Mouse (Mus musculus) intestine, embryonic 16.5 days (tissue): ENCODE results near the gene Eml1. TPM values are rescaled to one million over a fixed set of nuclear protein-coding genes. Genes with fewer than 3 reads are reported as not detected.

Experiments
- ATAC-seq: fragments of 200-750 bp; cut with Nextera tagmentation; 2 replicates; pipeline ENCODE4 v1.8.0; 2017; ENCODE audit warnings: moderate TSS enrichment, moderate library complexity
- H3K27ac ChIP-seq: fragments of 300-500 bp; sonication (generic); 2 replicates; pipeline ENCODE4 v1.5.1; 2014; ENCODE audit warnings: mild to moderate bottlenecking, low read length
- H3K27me3 ChIP-seq: fragments of 300-500 bp; sonication (generic); replicated peaks from 2 replicates; pipeline ENCODE4 v1.6.1; 2014; ENCODE audit warnings: low read length, control low read depth, mixed read lengths; ENCODE audit not compliant: control insufficient read depth, insufficient read depth
- H3K36me3 ChIP-seq: fragments of 300-500 bp; sonication (generic); 2 replicates; pipeline ENCODE4 v1.6.1; 2014; ENCODE audit warnings: low read length, control low read depth; ENCODE audit not compliant: control insufficient read depth, insufficient read depth
- H3K4me1 ChIP-seq: fragments of 300-500 bp; sonication (generic); 2 replicates; pipeline ENCODE4 v1.6.1; 2014; ENCODE audit warnings: low read length, control low read depth, mixed read lengths; ENCODE audit not compliant: control insufficient read depth, insufficient read depth
- H3K4me2 ChIP-seq: fragments of 300-500 bp; sonication (generic); 2 replicates; pipeline ENCODE4 v1.6.1; 2014; ENCODE audit warnings: low read depth, low read length, control low read depth
- H3K4me3 ChIP-seq: fragments of 300-500 bp; sonication (generic); 2 replicates; pipeline ENCODE4 v1.5.1; 2014; ENCODE audit warnings: mild to moderate bottlenecking, low read length
- H3K9ac ChIP-seq: fragments of 300-500 bp; sonication (generic); 2 replicates; pipeline ENCODE4 v1.6.1; 2014; ENCODE audit warnings: low read depth, low read length
- H3K9me3 ChIP-seq: fragments of 300-500 bp; sonication (generic); 2 replicates; pipeline ENCODE4 v1.6.1; 2016; ENCODE audit warnings: low read length, control low read depth; ENCODE audit not compliant: control insufficient read depth
- WGBS: fragments of 180-500 bp; shearing (Covaris S2); extraction: QIAGEN DNeasy Blood & Tissue Kit; methylation state at CpG from one replicate; pipeline ENCODE4 v1.1.7; 2014; 5-methylcytosine and 5-hydroxymethylcytosine counted together
- polyA plus RNA-seq: library from polyadenylated mRNA; unstranded; fragments of >200 nt; fragmentation: Nextera tagmentation; extraction: Ambion mirVana; gene quantifications from 2 replicates; pipeline ENCODE4 v1.2.1, GENCODE M21; 2015

Gene Eml1
- polyA plus RNA-seq, 1 experiment from 2014 or later: 63.7 TPM

DNA sequence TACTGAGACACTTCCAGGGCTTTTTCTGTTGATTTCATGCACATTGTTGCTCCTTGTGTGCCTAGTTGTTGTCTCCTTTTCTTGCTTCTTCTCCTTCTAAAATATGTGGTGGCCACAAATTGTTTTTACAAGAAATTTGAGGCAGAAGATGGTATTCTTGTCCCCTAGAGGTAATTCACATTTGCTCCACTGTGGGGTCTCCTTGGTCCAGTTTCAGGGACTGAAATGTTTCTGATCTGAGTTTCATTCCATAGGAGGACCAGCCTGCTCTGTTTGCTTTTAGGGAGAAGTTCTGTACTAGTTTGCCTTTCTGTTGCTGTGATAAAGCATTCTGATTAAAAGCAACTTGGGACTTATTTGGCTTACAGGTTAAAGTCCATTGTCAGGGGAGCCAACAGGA, 187.4 kb downstream of the Eml1 start:
- Histone ChIP-seq H3K4me2 (no peak overlapping the region), H3K4me3 (no peak overlapping the region), H3K27me3 (no peaks in the 10 kb centered on the region), H3K9me3 (no peaks in the 10 kb centered on the region), H3K9ac (no peak overlapping the region), H3K36me3 (peaks cover 2% of the 10 kb centered on the region; the same call in 1 of the 2 replicates), H3K27ac (no peak overlapping the region), H3K4me1 (peaks cover 17% of the 10 kb centered on the region)
- ATAC-seq: no peak

GRCm38 (mm10) chr12:108563238-108563637, 192.5 kb downstream of the Eml1 start:
- Histone ChIP-seq H3K4me1 (peaks cover 5% of the 10 kb centered on the region; the same call in 1 of the 2 replicates), H3K36me3 (peaks cover 2% of the 10 kb centered on the region; the same call in 1 of the 2 replicates)

DNA sequence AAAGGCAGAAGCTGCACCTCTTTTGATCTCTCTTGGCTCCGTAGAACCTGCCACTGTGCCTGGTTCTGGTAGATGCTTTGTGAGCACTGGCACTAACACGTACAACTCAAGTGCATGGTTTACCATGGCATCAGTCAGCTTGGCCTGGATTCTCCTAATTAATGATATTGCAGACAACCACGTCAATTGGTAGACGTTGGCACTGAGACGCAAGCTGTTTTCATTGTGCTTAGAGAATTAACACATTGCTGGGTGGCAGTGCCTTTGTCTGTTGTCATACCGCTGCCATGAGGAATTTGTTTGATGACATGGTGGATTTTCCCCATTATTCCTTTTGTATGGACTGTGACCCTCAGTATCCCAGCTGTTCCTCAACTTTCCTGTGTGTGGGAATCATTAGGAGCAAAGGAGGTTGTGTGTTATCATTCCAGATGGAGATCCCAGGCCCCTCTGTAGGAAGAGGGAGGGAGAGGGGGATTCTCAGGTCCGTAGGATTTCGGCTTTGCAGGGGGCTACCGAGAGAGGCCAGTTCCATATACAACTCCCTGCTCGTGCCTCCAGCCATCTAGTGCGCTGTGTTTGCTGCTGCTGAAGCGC, 194.3 kb downstream of the Eml1 start:
- H3K9ac ChIP-seq: no peak overlapping the region; the same call in 1 of the 2 replicates
- peaks cover 4% of the 10 kb centered on the region; the same call in 1 of the 2 replicates for H3K4me1 ChIP-seq
- no peak for ATAC-seq
- H3K4me3 ChIP-seq: no peak overlapping the region
- WGBS: 80% methylated on average over 12 of the region's 12 CpGs
- no peaks in the 10 kb centered on the region for H3K9me3 ChIP-seq
- H3K27me3 ChIP-seq: no peaks in the 10 kb centered on the region
- H3K36me3 ChIP-seq: peaks cover 2% of the 10 kb centered on the region; the same call in 1 of the 2 replicates
- no peak overlapping the region for H3K4me2 ChIP-seq
- H3K27ac ChIP-seq: no peak overlapping the region

More at GRCm38 (mm10) chr12:108563238-108563637, 192.5 kb downstream of the Eml1 start:
- H3K4me2 ChIP-seq: no peak overlapping the region
- no peak overlapping the region for H3K27ac ChIP-seq
- no peak for ATAC-seq
- WGBS: 80% methylated on average over 3 of the region's 3 CpGs
- no peaks in the 10 kb centered on the region for H3K9me3 ChIP-seq
- H3K9ac ChIP-seq: no peak overlapping the region
- H3K4me3 ChIP-seq: no peak overlapping the region
- no peaks in the 10 kb centered on the region for H3K27me3 ChIP-seq

- no peaks in the 10 kb centered on the region for H3K27me3 ChIP-seq
- H3K4me3 ChIP-seq: no peak overlapping the region
- WGBS: 74% methylated on average over 7 of the region's 7 CpGs
- H3K4me2 ChIP-seq: no peak overlapping the region
- H3K4me1 ChIP-seq: no peaks in the 10 kb centered on the region
- no peak overlapping the region for H3K27ac ChIP-seq
- H3K9me3 ChIP-seq: no peaks in the 10 kb centered on the region
- H3K9ac ChIP-seq: no peak overlapping the region
- ATAC-seq: no peak
- 0 out of 2 replicates have a peak, but pooled peaks cover 3% of the 10 kb centered on the region for H3K36me3 ChIP-seq
Observed at GRCm38 (mm10) chr12:108579156-108579871, 208.6 kb downstream of the Eml1 start.

- no peak for ATAC-seq
- Histone ChIP-seq H3K36me3 (no peaks in the 10 kb centered on the region; the same call in 1 of the 2 replicates), H3K9me3 (no peaks in the 10 kb centered on the region; the same call in 1 of the 2 replicates), H3K9ac (no peak overlapping the region), H3K4me2 (no peak overlapping the region), H3K4me3 (no peak overlapping the region), H3K27me3 (no peaks in the 10 kb centered on the region), H3K4me1 (no peaks in the 10 kb centered on the region), H3K27ac (no peak overlapping the region)
- WGBS: 79% methylated on average over 1 of the region's 1 CpGs
Observed at GRCm38 (mm10) chr12:108583775-108584174, 213.0 kb downstream of the Eml1 start.

Other genes with a start within 250 kb of the Eml1 start
- 89.8 and 90.8 TPM in 2 replicates for gene Setd3, start 191.6 kb upstream of the Eml1 start, polyA plus RNA-seq
- gene Ccnk, start 191.4 kb upstream of the Eml1 start, polyA plus RNA-seq: 1.9 and 2.2 TPM in 2 replicates
- gene Ccdc85c, start 95.5 kb upstream of the Eml1 start, polyA plus RNA-seq: 4.8 and 7.1 TPM in 2 replicates
- 0.43 and 0.53 TPM in 2 replicates for gene Hhipl1, start 64.7 kb upstream of the Eml1 start, polyA plus RNA-seq
- 3.8 and 4.6 TPM in 2 replicates for gene Cyp46a1, start 36.6 kb upstream of the Eml1 start, polyA plus RNA-seq
- gene Evl, start 183.8 kb downstream of the Eml1 start, polyA plus RNA-seq: 21.5 and 23.7 TPM in 2 replicates